Mouse (Mus musculus): ENCODE results near the gene Efnb3. TPM values are rescaled to one million over a fixed set of nuclear protein-coding genes. Genes with fewer than 3 reads are reported as not detected.

Gene Efnb3
- total and polyA plus RNA-seq, 3 experiments = 0.27 to 0.68 (median 0.56) TPM

GRCm38 (mm10) chr11:69589207-69589834 lies 29.3 kb upstream of the Efnb3 start:
- peaks cover 85% of the 10 kb centered on the region for H3K36me3 ChIP-seq (replicated peaks)
- no peak for TF ChIP-seq GATA2 (IDR thresholded peaks at IDR 0.05; ENCODE audit: borderline replicate concordance, low read depth, low read length)
- TF ChIP-seq TAL1 (conservative IDR thresholded peaks at IDR 0.05; ENCODE audit: low read depth, low read length) = no peak
- no peak for TF ChIP-seq GATA1 (IDR thresholded peaks at IDR 0.05; ENCODE audit: borderline replicate concordance, low read length)
- TF ChIP-seq CTCF (IDR thresholded peaks at IDR 0.05; ENCODE audit: low read depth, low read length) = no peak
- no peak for TF ChIP-seq POLR2AphosphoS5 (IDR thresholded peaks at IDR 0.05; ENCODE audit: insufficient replicate concordance, low read depth, low read length)
- H3K4me1 ChIP-seq (ENCODE audit: insufficient read depth, low read depth, low read length) = peaks cover 87% of the 10 kb centered on the region
- peak overlapping the region; percentile 24; the same call in 1 of the 2 replicates for H3K4me3 ChIP-seq (ENCODE audit: low read depth, low read length)
- ATAC-seq (ENCODE audit: extremely low read depth, insufficient number of reproducible peaks, low FRiP score, poor library complexity, severe bottlenecking) (no peak), DNase-seq (ENCODE audit: low spot score) (peak; percentile 58)
- no peaks in the 10 kb centered on the region for H3K9me3 ChIP-seq (replicated peaks)
- H3K27me3 ChIP-seq (ENCODE audit: insufficient read depth, low read length) = no peaks in the 10 kb centered on the region

GRCm38 (mm10) chr11:69585718-69586325 lies 25.8 kb upstream of the Efnb3 start:
- peaks cover 79% of the 10 kb centered on the region for H3K36me3 ChIP-seq (replicated peaks)
- peak; percentile 93 for DNase-seq (ENCODE audit: low spot score)
- peak overlapping the region; percentile 44; the same call in 1 of the 2 replicates for H3K4me3 ChIP-seq (ENCODE audit: low read depth, low read length)
- TF ChIP-seq TAL1 (conservative IDR thresholded peaks at IDR 0.05; ENCODE audit: low read depth, low read length) (peak; percentile 78), GATA1 (IDR thresholded peaks at IDR 0.05; ENCODE audit: borderline replicate concordance, low read length) (no peak)
- peaks cover 86% of the 10 kb centered on the region for H3K4me1 ChIP-seq (ENCODE audit: insufficient read depth, low read depth, low read length)
- H3K27me3 ChIP-seq (ENCODE audit: insufficient read depth, low read length) = no peaks in the 10 kb centered on the region
- H3K9me3 ChIP-seq (replicated peaks) = no peaks in the 10 kb centered on the region
- peak; percentile 79 for ATAC-seq (ENCODE audit: extremely low read depth, insufficient number of reproducible peaks, low FRiP score, poor library complexity, severe bottlenecking)

- Histone ChIP-seq H3K36me3 (replicated peaks) (peaks cover 70% of the 10 kb centered on the region), H3K9me3 (replicated peaks) (no peaks in the 10 kb centered on the region), H3K4me3 (ENCODE audit: low read depth, low read length) (peak overlapping the region; percentile 62; the same call in 1 of the 2 replicates), H3K4me1 (ENCODE audit: insufficient read depth, low read depth, low read length) (peaks cover 78% of the 10 kb centered on the region), H3K27me3 (ENCODE audit: insufficient read depth, low read length) (no peaks in the 10 kb centered on the region)
- TF ChIP-seq CTCF (IDR thresholded peaks at IDR 0.05; ENCODE audit: low read depth, low read length) (no peak), POLR2AphosphoS5 (IDR thresholded peaks at IDR 0.05; ENCODE audit: insufficient replicate concordance, low read depth, low read length) (no peak), GATA1 (IDR thresholded peaks at IDR 0.05; ENCODE audit: borderline replicate concordance, low read length) (no peak), TAL1 (conservative IDR thresholded peaks at IDR 0.05; ENCODE audit: low read depth, low read length) (no peak), GATA2 (IDR thresholded peaks at IDR 0.05; ENCODE audit: borderline replicate concordance, low read depth, low read length) (no peak)
- ATAC-seq (ENCODE audit: extremely low read depth, insufficient number of reproducible peaks, low FRiP score, poor library complexity, severe bottlenecking) (no peak), DNase-seq (ENCODE audit: low spot score) (no peak)
Observed at GRCm38 (mm10) chr11:69584937-69585336, 24.9 kb upstream of the Efnb3 start.

GRCm38 (mm10) chr11:69584008-69584407 lies 24.0 kb upstream of the Efnb3 start:
- H3K9me3 ChIP-seq (replicated peaks) = no peaks in the 10 kb centered on the region
- no peak for TF ChIP-seq CTCF (IDR thresholded peaks at IDR 0.05; ENCODE audit: low read depth, low read length)
- no peak for TF ChIP-seq POLR2AphosphoS5 (IDR thresholded peaks at IDR 0.05; ENCODE audit: insufficient replicate concordance, low read depth, low read length)
- TF ChIP-seq GATA1 (IDR thresholded peaks at IDR 0.05; ENCODE audit: borderline replicate concordance, low read length) = no peak
- no peak for TF ChIP-seq GATA2 (IDR thresholded peaks at IDR 0.05; ENCODE audit: borderline replicate concordance, low read depth, low read length)
- no peak for TF ChIP-seq TAL1 (conservative IDR thresholded peaks at IDR 0.05; ENCODE audit: low read depth, low read length)
- H3K27me3 ChIP-seq (ENCODE audit: insufficient read depth, low read length) = no peaks in the 10 kb centered on the region
- DNase-seq (ENCODE audit: low spot score) = no peak
- peaks cover 61% of the 10 kb centered on the region for H3K36me3 ChIP-seq (replicated peaks)
- peak overlapping the region; percentile 62; the same call in 1 of the 2 replicates for H3K4me3 ChIP-seq (ENCODE audit: low read depth, low read length)
- ATAC-seq (ENCODE audit: extremely low read depth, insufficient number of reproducible peaks, low FRiP score, poor library complexity, severe bottlenecking) = no peak
- H3K4me1 ChIP-seq (ENCODE audit: insufficient read depth, low read depth, low read length) = peaks cover 74% of the 10 kb centered on the region

GRCm38 (mm10) chr11:69582230-69582805 lies 22.3 kb upstream of the Efnb3 start:
- TF ChIP-seq GATA1 (IDR thresholded peaks at IDR 0.05; ENCODE audit: borderline replicate concordance, low read length) (no peak), GATA2 (IDR thresholded peaks at IDR 0.05; ENCODE audit: borderline replicate concordance, low read depth, low read length) (no peak), CTCF (IDR thresholded peaks at IDR 0.05; ENCODE audit: low read depth, low read length) (no peak), POLR2AphosphoS5 (IDR thresholded peaks at IDR 0.05; ENCODE audit: insufficient replicate concordance, low read depth, low read length) (no peak), TAL1 (conservative IDR thresholded peaks at IDR 0.05; ENCODE audit: low read depth, low read length) (no peak)
- Histone ChIP-seq H3K36me3 (replicated peaks) (peaks cover 52% of the 10 kb centered on the region), H3K9me3 (replicated peaks) (no peaks in the 10 kb centered on the region), H3K4me1 (ENCODE audit: insufficient read depth, low read depth, low read length) (peaks cover 72% of the 10 kb centered on the region), H3K27me3 (ENCODE audit: insufficient read depth, low read length) (no peaks in the 10 kb centered on the region), H3K4me3 (ENCODE audit: low read depth, low read length) (peak overlapping the region; percentile 84)
- no peak for DNase-seq (ENCODE audit: low spot score)
- ATAC-seq (ENCODE audit: extremely low read depth, insufficient number of reproducible peaks, low FRiP score, poor library complexity, severe bottlenecking) = no peak

- Histone ChIP-seq H3K36me3 (replicated peaks) (peaks cover 52% of the 10 kb centered on the region), H3K4me1 (ENCODE audit: insufficient read depth, low read depth, low read length) (peaks cover 72% of the 10 kb centered on the region), H3K9me3 (replicated peaks) (no peaks in the 10 kb centered on the region), H3K4me3 (ENCODE audit: low read depth, low read length) (peak overlapping the region; percentile 84), H3K27me3 (ENCODE audit: insufficient read depth, low read length) (no peaks in the 10 kb centered on the region)
- ATAC-seq (ENCODE audit: extremely low read depth, insufficient number of reproducible peaks, low FRiP score, poor library complexity, severe bottlenecking) = no peak
- TF ChIP-seq POLR2AphosphoS5 (IDR thresholded peaks at IDR 0.05; ENCODE audit: insufficient replicate concordance, low read depth, low read length) (no peak), GATA1 (IDR thresholded peaks at IDR 0.05; ENCODE audit: borderline replicate concordance, low read length) (no peak), GATA2 (IDR thresholded peaks at IDR 0.05; ENCODE audit: borderline replicate concordance, low read depth, low read length) (no peak), CTCF (IDR thresholded peaks at IDR 0.05; ENCODE audit: low read depth, low read length) (no peak), TAL1 (conservative IDR thresholded peaks at IDR 0.05; ENCODE audit: low read depth, low read length) (no peak)
- DNase-seq (ENCODE audit: low spot score) = no peak
Observed at GRCm38 (mm10) chr11:69581814-69582213, 21.8 kb upstream of the Efnb3 start.
